Mouse (Mus musculus) lung, embryonic 16.5 days (tissue): Measurements from ENCODE around the gene Ice2. TPM values are rescaled to one million over a fixed set of nuclear protein-coding genes. Genes with fewer than 3 reads are reported as not detected.

Experiments
- ATAC-seq: fragments of 200-750 bp; cut with Nextera tagmentation; 2 replicates; pipeline ENCODE4 v1.8.0; 2017; ENCODE audit warnings: low read depth, mild to moderate bottlenecking, moderate library complexity
- H3K27ac ChIP-seq: fragments of 300-500 bp; sonication (generic); 2 replicates; pipeline ENCODE4 v1.5.1; 2014; ENCODE audit warnings: mild to moderate bottlenecking, control low read depth, low read length
- H3K27me3 ChIP-seq: fragments of 300-500 bp; sonication (generic); 2 replicates; pipeline ENCODE4 v1.6.1; 2014; ENCODE audit warnings: low read depth, low read length, mixed read lengths; ENCODE audit not compliant: control insufficient read depth, insufficient read depth
- H3K36me3 ChIP-seq: fragments of 300-500 bp; sonication (generic); 2 replicates; pipeline ENCODE4 v1.6.1; 2014; ENCODE audit warnings: low read length; ENCODE audit not compliant: control insufficient read depth, insufficient read depth
- H3K4me1 ChIP-seq: fragments of 300-500 bp; sonication (generic); replicated peaks from 2 replicates; pipeline ENCODE4 v1.6.1; 2014; ENCODE audit warnings: low read length, mixed read lengths; ENCODE audit not compliant: control insufficient read depth, insufficient read depth
- H3K4me2 ChIP-seq: fragments of 300-500 bp; sonication (generic); 2 replicates; pipeline ENCODE4 v1.6.1; 2014; ENCODE audit warnings: low read depth, low read length, control low read depth
- H3K4me3 ChIP-seq: fragments of 300-500 bp; sonication (generic); 2 replicates; pipeline ENCODE4 v1.5.1; 2014; ENCODE audit warnings: mild to moderate bottlenecking, low read length, control low read depth
- H3K9ac ChIP-seq: fragments of 300-500 bp; sonication (generic); 2 replicates; pipeline ENCODE4 v1.6.1; 2014; ENCODE audit warnings: low read length, control low read depth
- H3K9me3 ChIP-seq: fragments of 300-500 bp; sonication (generic); 2 replicates; pipeline ENCODE4 v1.6.1; 2016; ENCODE audit warnings: low read length; ENCODE audit not compliant: control insufficient read depth
- WGBS: fragments of 180-500 bp; shearing (Covaris S2); extraction: QIAGEN DNeasy Blood & Tissue Kit; methylation state at CpG from one replicate; pipeline ENCODE4 v1.1.7; 2014; 5-methylcytosine and 5-hydroxymethylcytosine counted together
- polyA plus RNA-seq: library from polyadenylated mRNA; unstranded; fragments of >200 nt; fragmentation: Nextera tagmentation; extraction: Ambion mirVana; gene quantifications from 2 replicates; pipeline ENCODE4 v1.2.1, GENCODE M21; 2015

Gene Ice2
- polyA plus RNA-seq, 1 experiment from 2014 or later: 21.5 TPM

GRCm38 (mm10) chr9:69387296-69387695 is 10.4 kb upstream of the Ice2 start:
- 50% methylated on average over 4 of the region's 4 CpGs for WGBS
- H3K27me3 ChIP-seq: no peaks in the 10 kb centered on the region
- H3K4me2 ChIP-seq: no peak overlapping the region
- 0 out of 2 replicates have a peak, but pooled peaks have one; percentile 8 for ATAC-seq
- H3K4me1 ChIP-seq: peaks cover 6% of the 10 kb centered on the region; the same call in 1 of the 2 replicates
- H3K9me3 ChIP-seq: no peaks in the 10 kb centered on the region
- no peak overlapping the region for H3K4me3 ChIP-seq
- H3K36me3 ChIP-seq: no peaks in the 10 kb centered on the region
- H3K9ac ChIP-seq: no peak overlapping the region
- H3K27ac ChIP-seq: no peak overlapping the region

- Histone ChIP-seq H3K4me1 (0 out of 2 replicates have a peak, but pooled peaks cover 2% of the 10 kb centered on the region), H3K36me3 (no peaks in the 10 kb centered on the region), H3K9ac (no peak overlapping the region), H3K9me3 (no peaks in the 10 kb centered on the region), H3K4me2 (no peak overlapping the region), H3K27me3 (no peaks in the 10 kb centered on the region), H3K27ac (no peak overlapping the region), H3K4me3 (no peak overlapping the region)
- no peak for ATAC-seq
- 74% methylated on average over 4 of the region's 4 CpGs for WGBS
These were observed 7.1 kb upstream of the Ice2 start for GRCm38 (mm10) chr9:69390631-69391030.

GRCm38 (mm10) chr9:69394234-69394633 is 3.5 kb upstream of the Ice2 start:
- no peaks in the 10 kb centered on the region for H3K27me3 ChIP-seq
- no peak overlapping the region for H3K4me2 ChIP-seq
- H3K4me3 ChIP-seq: no peak overlapping the region
- WGBS: 77% methylated on average over 5 of the region's 5 CpGs
- peaks cover 3% of the 10 kb centered on the region; the same call in 1 of the 2 replicates for H3K4me1 ChIP-seq
- no peak overlapping the region for H3K9ac ChIP-seq
- H3K9me3 ChIP-seq: no peaks in the 10 kb centered on the region
- no peak for ATAC-seq
- no peaks in the 10 kb centered on the region for H3K36me3 ChIP-seq
- H3K27ac ChIP-seq: no peak overlapping the region

GRCm38 (mm10) chr9:69397432-69397759 is 310 bp upstream of the Ice2 start:
- 40% methylated on average over 2 of the region's 2 CpGs for WGBS
- no peaks in the 10 kb centered on the region for H3K9me3 ChIP-seq
- H3K27ac ChIP-seq: peak overlapping the region; percentile 94

GRCm38 (mm10) chr9:69398453-69398850 is 746 bp downstream of the Ice2 start:
- H3K4me2 ChIP-seq: peak overlapping the region; percentile 63
- H3K9me3 ChIP-seq: no peaks in the 10 kb centered on the region
- H3K9ac ChIP-seq: peak overlapping the region; percentile 98
- 7% methylated on average over 10 of the region's 10 CpGs for WGBS
- no peaks in the 10 kb centered on the region for H3K36me3 ChIP-seq
- H3K27ac ChIP-seq: peak overlapping the region; percentile 94
- peaks cover 5% of the 10 kb centered on the region; the same call in 1 of the 2 replicates for H3K4me1 ChIP-seq
- peak; percentile 66 for ATAC-seq
- no peaks in the 10 kb centered on the region for H3K27me3 ChIP-seq
- peak overlapping the region; percentile 81 for H3K4me3 ChIP-seq

More at GRCm38 (mm10) chr9:69397432-69397759, 310 bp upstream of the Ice2 start:
- peaks cover 5% of the 10 kb centered on the region; the same call in 1 of the 2 replicates for H3K4me1 ChIP-seq
- H3K36me3 ChIP-seq: no peaks in the 10 kb centered on the region
- peak overlapping the region; percentile 98 for H3K9ac ChIP-seq
- H3K4me2 ChIP-seq: peak overlapping the region; percentile 63
- H3K4me3 ChIP-seq: peak overlapping the region; percentile 81
- peak; percentile 37 for ATAC-seq
- no peaks in the 10 kb centered on the region for H3K27me3 ChIP-seq

GRCm38 (mm10) chr9:69404671-69405070 is 7.0 kb downstream of the Ice2 start:
- Histone ChIP-seq H3K36me3 (no peaks in the 10 kb centered on the region; the same call in 1 of the 2 replicates), H3K9ac (no peak overlapping the region), H3K27me3 (no peaks in the 10 kb centered on the region), H3K4me1 (no peaks in the 10 kb centered on the region), H3K4me2 (no peak overlapping the region), H3K9me3 (no peaks in the 10 kb centered on the region), H3K4me3 (no peak overlapping the region), H3K27ac (no peak overlapping the region)
- WGBS: 80% methylated on average over 6 of the region's 6 CpGs
- ATAC-seq: no peak

GRCm38 (mm10) chr9:69419476-69419875 is 21.8 kb downstream of the Ice2 start:
- H3K4me2 ChIP-seq: no peak overlapping the region
- no peaks in the 10 kb centered on the region for H3K27me3 ChIP-seq
- no peak overlapping the region for H3K27ac ChIP-seq
- no peaks in the 10 kb centered on the region for H3K4me1 ChIP-seq
- no peak overlapping the region for H3K4me3 ChIP-seq
- H3K36me3 ChIP-seq: peaks cover 16% of the 10 kb centered on the region
- H3K9ac ChIP-seq: no peak overlapping the region
- 92% methylated on average over 1 of the region's 1 CpGs for WGBS
- no peak for ATAC-seq
- no peaks in the 10 kb centered on the region for H3K9me3 ChIP-seq

- peak overlapping the region; percentile 82 for H3K27ac ChIP-seq
- ATAC-seq: no peak
- 72% methylated on average over 3 of the region's 3 CpGs for WGBS
These were observed 32.8 kb downstream of the Ice2 start for GRCm38 (mm10) chr9:69430531-69430930.

GRCm38 (mm10) chr9:69431863-69432555 is 34.3 kb downstream of the Ice2 start:
- H3K4me2 ChIP-seq: peak overlapping the region; percentile 25; the same call in 1 of the 2 replicates
- peak; percentile 93 for ATAC-seq
- peak overlapping the region; percentile 13; the same call in 1 of the 2 replicates for H3K4me3 ChIP-seq
- no peaks in the 10 kb centered on the region for H3K27me3 ChIP-seq
- no peaks in the 10 kb centered on the region for H3K9me3 ChIP-seq
- H3K4me1 ChIP-seq: peaks cover 4% of the 10 kb centered on the region; the same call in 1 of the 2 replicates
- peak overlapping the region; percentile 92 for H3K27ac ChIP-seq
- H3K9ac ChIP-seq: peak overlapping the region; percentile 28; the same call in 1 of the 2 replicates
- peaks cover 11% of the 10 kb centered on the region for H3K36me3 ChIP-seq
- 42% methylated on average over 6 of the region's 6 CpGs for WGBS

More at GRCm38 (mm10) chr9:69430531-69430930, 32.8 kb downstream of the Ice2 start:
- Histone ChIP-seq H3K9me3 (no peaks in the 10 kb centered on the region), H3K9ac (no peak overlapping the region), H3K4me3 (no peak overlapping the region), H3K4me2 (no peak overlapping the region), H3K36me3 (peaks cover 18% of the 10 kb centered on the region), H3K27me3 (no peaks in the 10 kb centered on the region), H3K4me1 (peaks cover 4% of the 10 kb centered on the region; the same call in 1 of the 2 replicates)
